Mouse (Mus musculus) embryonic facial prominence, embryonic 13.5 days (tissue): Measurements from ENCODE around the gene Igf2r. TPM values are rescaled to one million over a fixed set of nuclear protein-coding genes. Genes with fewer than 3 reads are reported as not detected.
A peak's percentile ranks its signal among the peaks of the same experiment; 100 is the strongest.

Experiments used
- ATAC-seq: fragments of 200-750 bp; cut with Nextera tagmentation; 2 replicates; pipeline ENCODE4 v1.8.0; 2017; ENCODE audit warnings: low read depth; ENCODE audit not compliant: insufficient number of reproducible peaks, insufficient read depth, low FRiP score, low TSS enrichment
- H3K27ac ChIP-seq: fragments of 300-500 bp; sonication (generic); 2 replicates; pipeline ENCODE4 v1.5.1; 2015; ENCODE audit warnings: moderate library complexity, mild to moderate bottlenecking, inconsistent platforms
- H3K27me3 ChIP-seq: fragments of 300-500 bp; sonication (generic); 2 replicates; pipeline ENCODE4 v1.6.1; 2015; ENCODE audit warnings: mild to moderate bottlenecking, inconsistent platforms
- H3K36me3 ChIP-seq: fragments of 300-500 bp; sonication (generic); 2 replicates; pipeline ENCODE4 v1.6.1; 2015; ENCODE audit warnings: mild to moderate bottlenecking, inconsistent platforms
- H3K4me1 ChIP-seq: fragments of 300-500 bp; sonication (generic); 2 replicates; pipeline ENCODE4 v1.6.1; 2015; ENCODE audit warnings: inconsistent platforms
- H3K4me2 ChIP-seq: fragments of 300-500 bp; sonication (generic); 2 replicates; pipeline ENCODE4 v1.6.1; 2015; ENCODE audit warnings: moderate library complexity, mild to moderate bottlenecking, inconsistent platforms
- H3K4me3 ChIP-seq: fragments of 300-500 bp; sonication (generic); 2 replicates; pipeline ENCODE4 v1.5.1; 2015; ENCODE audit warnings: mild to moderate bottlenecking, inconsistent platforms
- H3K9ac ChIP-seq: fragments of 300-500 bp; sonication (generic); 2 replicates; pipeline ENCODE4 v1.6.1; 2015; ENCODE audit warnings: mild to moderate bottlenecking, inconsistent platforms
- H3K9me3 ChIP-seq: fragments of 300-500 bp; sonication (generic); 2 replicates; pipeline ENCODE4 v1.6.1; 2016; ENCODE audit warnings: inconsistent platforms
- WGBS: fragments of 180-500 bp; shearing (Covaris S2); methylation state at CpG from one replicate; pipeline ENCODE4 v1.1.7; 2015; ENCODE audit warnings: mixed read lengths; 5-methylcytosine and 5-hydroxymethylcytosine counted together
- polyA plus RNA-seq: library from polyadenylated mRNA; unstranded; fragments of >200 nt; fragmentation: Nextera tagmentation; extraction: Ambion mirVana; gene quantifications from 2 replicates; pipeline ENCODE4 v1.2.1, GENCODE M21; 2015

Gene Igf2r
- polyA plus RNA-seq, 1 experiment from 2014 or later = 27.9 TPM

GRCm38 (mm10) chr17:12724767-12725744 lies 44.4 kb downstream of the Igf2r start:
- ATAC-seq = no peak
- Histone ChIP-seq H3K4me3 (no peak overlapping the region), H3K9me3 (no peaks in the 10 kb centered on the region), H3K4me1 (peaks cover 54% of the 10 kb centered on the region), H3K27me3 (no peaks in the 10 kb centered on the region), H3K9ac (no peak overlapping the region), H3K36me3 (peaks cover 46% of the 10 kb centered on the region), H3K27ac (peak overlapping the region; percentile 93), H3K4me2 (peak overlapping the region; percentile 15)
- WGBS = 30% methylated on average over 6 of the region's 6 CpGs

GRCm38 (mm10) chr17:12723986-12724766 lies 45.3 kb downstream of the Igf2r start:
- H3K4me3 ChIP-seq = no peak overlapping the region
- H3K9me3 ChIP-seq = no peaks in the 10 kb centered on the region
- no peak overlapping the region for H3K4me2 ChIP-seq
- H3K27ac ChIP-seq = peak overlapping the region; percentile 93
- peaks cover 54% of the 10 kb centered on the region for H3K4me1 ChIP-seq
- peaks cover 48% of the 10 kb centered on the region for H3K36me3 ChIP-seq
- WGBS = 75% methylated on average over 5 of the region's 5 CpGs
- no peaks in the 10 kb centered on the region for H3K27me3 ChIP-seq
- H3K9ac ChIP-seq = no peak overlapping the region
- ATAC-seq = no peak

GRCm38 (mm10) chr17:12722622-12723021 lies 46.8 kb downstream of the Igf2r start:
- H3K4me3 ChIP-seq = no peak overlapping the region
- H3K27ac ChIP-seq = peak overlapping the region; percentile 60
- no peak for ATAC-seq
- H3K4me2 ChIP-seq = no peak overlapping the region
- H3K36me3 ChIP-seq = peaks cover 57% of the 10 kb centered on the region
- peaks cover 59% of the 10 kb centered on the region for H3K4me1 ChIP-seq
- WGBS = 23% methylated on average over 8 of the region's 8 CpGs
- no peak overlapping the region for H3K9ac ChIP-seq
- no peaks in the 10 kb centered on the region for H3K27me3 ChIP-seq
- H3K9me3 ChIP-seq = no peaks in the 10 kb centered on the region

- Histone ChIP-seq H3K4me2 (no peak overlapping the region), H3K9me3 (no peaks in the 10 kb centered on the region), H3K36me3 (peaks cover 65% of the 10 kb centered on the region), H3K27ac (no peak overlapping the region), H3K9ac (no peak overlapping the region), H3K4me1 (peaks cover 54% of the 10 kb centered on the region), H3K4me3 (no peak overlapping the region), H3K27me3 (no peaks in the 10 kb centered on the region)
- WGBS = 83% methylated on average over 5 of the region's 5 CpGs
- no peak for ATAC-seq
These were observed 48.2 kb downstream of the Igf2r start for GRCm38 (mm10) chr17:12721118-12721886.

- Histone ChIP-seq H3K4me2 (no peak overlapping the region), H3K36me3 (peaks cover 85% of the 10 kb centered on the region), H3K27ac (peak overlapping the region; percentile 72), H3K9ac (no peak overlapping the region), H3K27me3 (no peaks in the 10 kb centered on the region), H3K4me3 (no peak overlapping the region), H3K9me3 (no peaks in the 10 kb centered on the region), H3K4me1 (peaks cover 31% of the 10 kb centered on the region)
- 44% methylated on average over 7 of the region's 7 CpGs for WGBS
- no peak for ATAC-seq
These were observed 51.2 kb downstream of the Igf2r start for GRCm38 (mm10) chr17:12718251-12718650.

- WGBS = 86% methylated on average over 4 of the region's 4 CpGs
- Histone ChIP-seq H3K9ac (no peak overlapping the region), H3K27ac (peak overlapping the region; percentile 72), H3K4me1 (peaks cover 27% of the 10 kb centered on the region), H3K4me3 (no peak overlapping the region), H3K9me3 (no peaks in the 10 kb centered on the region), H3K4me2 (no peak overlapping the region), H3K27me3 (no peaks in the 10 kb centered on the region), H3K36me3 (peaks cover 90% of the 10 kb centered on the region)
- no peak for ATAC-seq
These were observed 52.0 kb downstream of the Igf2r start for GRCm38 (mm10) chr17:12717445-12717844.

- ATAC-seq = no peak
- Histone ChIP-seq H3K4me3 (no peak overlapping the region), H3K27me3 (no peaks in the 10 kb centered on the region), H3K9ac (no peak overlapping the region), H3K4me2 (no peak overlapping the region), H3K36me3 (peaks cover 97% of the 10 kb centered on the region), H3K27ac (no peak overlapping the region), H3K4me1 (peaks cover 44% of the 10 kb centered on the region), H3K9me3 (no peaks in the 10 kb centered on the region)
- 89% methylated on average over 1 of the region's 1 CpGs for WGBS
These were observed 54.4 kb downstream of the Igf2r start for GRCm38 (mm10) chr17:12715032-12715431.

GRCm38 (mm10) chr17:12714080-12714561 lies 55.3 kb downstream of the Igf2r start:
- Histone ChIP-seq H3K4me2 (no peak overlapping the region), H3K36me3 (peaks cover 94% of the 10 kb centered on the region), H3K9ac (no peak overlapping the region), H3K4me3 (no peak overlapping the region), H3K27me3 (no peaks in the 10 kb centered on the region), H3K4me1 (peaks cover 46% of the 10 kb centered on the region), H3K9me3 (no peaks in the 10 kb centered on the region), H3K27ac (no peak overlapping the region)
- 75% methylated on average over 5 of the region's 5 CpGs for WGBS
- no peak for ATAC-seq

- Histone ChIP-seq H3K9me3 (no peaks in the 10 kb centered on the region), H3K4me1 (peaks cover 41% of the 10 kb centered on the region), H3K36me3 (peaks cover 91% of the 10 kb centered on the region), H3K4me2 (no peak overlapping the region), H3K9ac (no peak overlapping the region), H3K27me3 (no peaks in the 10 kb centered on the region), H3K27ac (no peak overlapping the region), H3K4me3 (no peak overlapping the region)
- ATAC-seq = no peak
- 75% methylated on average over 3 of the region's 3 CpGs for WGBS
These were observed 56.5 kb downstream of the Igf2r start for GRCm38 (mm10) chr17:12712993-12713392.

- Histone ChIP-seq H3K4me3 (no peak overlapping the region), H3K9me3 (no peaks in the 10 kb centered on the region), H3K4me2 (no peak overlapping the region), H3K4me1 (peaks cover 35% of the 10 kb centered on the region), H3K27ac (no peak overlapping the region), H3K27me3 (no peaks in the 10 kb centered on the region), H3K36me3 (peaks cover 87% of the 10 kb centered on the region), H3K9ac (no peak overlapping the region)
- ATAC-seq = no peak
These were observed 57.3 kb downstream of the Igf2r start for GRCm38 (mm10) chr17:12712191-12712590.

GRCm38 (mm10) chr17:12710976-12711375 lies 58.5 kb downstream of the Igf2r start:
- peak overlapping the region; percentile 32; the same call in 1 of the 2 replicates for H3K9ac ChIP-seq
- H3K4me2 ChIP-seq = 0 out of 2 replicates have a peak overlapping the region, but pooled peaks have one; percentile 7
- H3K36me3 ChIP-seq = peaks cover 75% of the 10 kb centered on the region
- no peaks in the 10 kb centered on the region for H3K9me3 ChIP-seq
- no peak overlapping the region for H3K4me3 ChIP-seq
- no peak for ATAC-seq
- WGBS = 88% methylated on average over 2 of the region's 2 CpGs
- no peaks in the 10 kb centered on the region for H3K27me3 ChIP-seq
- H3K27ac ChIP-seq = peak overlapping the region; percentile 78
- peaks cover 44% of the 10 kb centered on the region for H3K4me1 ChIP-seq
